Mouse (Mus musculus): ENCODE measurements around the gene Tcta. TPM values are rescaled to one million over a fixed set of nuclear protein-coding genes. Genes with fewer than 3 reads are reported as not detected.

Gene Tcta
- 17.6 TPM for polyA plus RNA-seq (2017; shearing (Covaris generic))

GRCm38 (mm10) chr9:108305629-108306520 lies at the start of gene Tcta, which contains the start of gene Rhoa:
Tcta (minus strand) TSS chr9:108306160.
Rhoa (plus strand) TSS chr9:108306129.

GRCm38 (mm10) chr9:108347540-108348289 lies 41.8 kb upstream of the Tcta start, which contains the start of gene Usp4:
Usp4 (plus strand) TSS chr9:108347853.

GRCm38 (mm10) chr9:108338886-108339781 lies 33.2 kb upstream of the Tcta start, which contains the start of gene Gpx1:
Gpx1 (plus strand) TSS chr9:108338903.

GRCm38 (mm10) chr9:108296453-108297355 lies 9.3 kb downstream of the Tcta start, which contains the start of gene Amt:
Amt (plus strand) TSS chr9:108296853.

GRCm38 (mm10) chr9:108290016-108290750 lies 15.8 kb downstream of the Tcta start, which contains the start of gene Nicn1:
Nicn1 (plus strand) TSS chr9:108290429.

GRCm38 (mm10) chr9:108263690-108264190 lies 42.2 kb downstream of the Tcta start, which contains the start of gene Dag1:
Dag1 (minus strand) TSS chr9:108263958.

Other genes with a start within 250 kb of the Tcta start
- 1.2 TPM for gene Mst1, start 225.7 kb downstream of the Tcta start, polyA plus RNA-seq (2017; shearing (Covaris generic))
- gene Rnf123, start 222.8 kb downstream of the Tcta start, polyA plus RNA-seq (2017; shearing (Covaris generic)) = 189 TPM
- 140 TPM for gene Apeh, start 211.6 kb downstream of the Tcta start, polyA plus RNA-seq (2017; shearing (Covaris generic))
- 0.81 TPM for gene Bsn, start 115.8 kb downstream of the Tcta start, polyA plus RNA-seq (2017; shearing (Covaris generic))
- gene Dag1, start 42.2 kb downstream of the Tcta start, polyA plus RNA-seq (2017; shearing (Covaris generic)) = 6.7 TPM
- 2.3 TPM for gene Nicn1, start 15.7 kb downstream of the Tcta start, polyA plus RNA-seq (2017; shearing (Covaris generic))
- gene Amt, start 9.3 kb downstream of the Tcta start, polyA plus RNA-seq (2017; shearing (Covaris generic)) = 0.56 TPM
- gene Rhoa, start within 50 bp of the Tcta start, polyA plus RNA-seq (2017; shearing (Covaris generic)) = 391 TPM
- 741 TPM for gene Gpx1, start 32.7 kb upstream of the Tcta start, polyA plus RNA-seq (2017; shearing (Covaris generic))
- 160 TPM for gene Usp4, start 41.7 kb upstream of the Tcta start, polyA plus RNA-seq (2017; shearing (Covaris generic))
- 4.3 TPM for gene 1700102P08Rik, start 86.6 kb upstream of the Tcta start, polyA plus RNA-seq (2017; shearing (Covaris generic))
- gene Ccdc36, start 122.3 kb upstream of the Tcta start, polyA plus RNA-seq (2017; shearing (Covaris generic)) = not detected
- gene BC048562, start 130.3 kb upstream of the Tcta start, polyA plus RNA-seq (2017; shearing (Covaris generic)) = not detected
- gene Ccdc71, start 154.4 kb upstream of the Tcta start, polyA plus RNA-seq (2017; shearing (Covaris generic)) = 54.7 TPM
- 5.2 TPM for gene Klhdc8b, start 155.4 kb upstream of the Tcta start, polyA plus RNA-seq (2017; shearing (Covaris generic))
- gene Lamb2, start 173.6 kb upstream of the Tcta start, polyA plus RNA-seq (2017; shearing (Covaris generic)) = 0.20 TPM
- gene Usp19, start 184.4 kb upstream of the Tcta start, polyA plus RNA-seq (2017; shearing (Covaris generic)) = 169 TPM
- 111 TPM for gene Qars, start 201.5 kb upstream of the Tcta start, polyA plus RNA-seq (2017; shearing (Covaris generic))
- 148 TPM for gene Qrich1, start 210.6 kb upstream of the Tcta start, polyA plus RNA-seq (2017; shearing (Covaris generic))

Data from activated CD4-positive, CD25-positive, alpha-beta regulatory T cell, adult 9 weeks (primary cell).